Mouse (Mus musculus) testis, postnatal 10 days (tissue): ENCODE data around the gene Narfl.
A peak's percentile ranks its signal among the peaks of the same experiment; 100 is the strongest.

Experiments
- DNase-seq: peaks from one replicate; pipeline ENCODE4 v3.0.0; 2021; ENCODE audit warnings: low spot score

Narfl gene

GRCm38 (mm10) chr17:25830200-25830753 is 56.7 kb downstream of the Narfl start:
- no peak for DNase-seq

- DNase-seq = no peak
Observed at GRCm38 (mm10) chr17:25830806-25831431, 57.3 kb downstream of the Narfl start.

GRCm38 (mm10) chr17:25831451-25832281 is 58.1 kb downstream of the Narfl start:
- peak; percentile 70 for DNase-seq

DNA sequence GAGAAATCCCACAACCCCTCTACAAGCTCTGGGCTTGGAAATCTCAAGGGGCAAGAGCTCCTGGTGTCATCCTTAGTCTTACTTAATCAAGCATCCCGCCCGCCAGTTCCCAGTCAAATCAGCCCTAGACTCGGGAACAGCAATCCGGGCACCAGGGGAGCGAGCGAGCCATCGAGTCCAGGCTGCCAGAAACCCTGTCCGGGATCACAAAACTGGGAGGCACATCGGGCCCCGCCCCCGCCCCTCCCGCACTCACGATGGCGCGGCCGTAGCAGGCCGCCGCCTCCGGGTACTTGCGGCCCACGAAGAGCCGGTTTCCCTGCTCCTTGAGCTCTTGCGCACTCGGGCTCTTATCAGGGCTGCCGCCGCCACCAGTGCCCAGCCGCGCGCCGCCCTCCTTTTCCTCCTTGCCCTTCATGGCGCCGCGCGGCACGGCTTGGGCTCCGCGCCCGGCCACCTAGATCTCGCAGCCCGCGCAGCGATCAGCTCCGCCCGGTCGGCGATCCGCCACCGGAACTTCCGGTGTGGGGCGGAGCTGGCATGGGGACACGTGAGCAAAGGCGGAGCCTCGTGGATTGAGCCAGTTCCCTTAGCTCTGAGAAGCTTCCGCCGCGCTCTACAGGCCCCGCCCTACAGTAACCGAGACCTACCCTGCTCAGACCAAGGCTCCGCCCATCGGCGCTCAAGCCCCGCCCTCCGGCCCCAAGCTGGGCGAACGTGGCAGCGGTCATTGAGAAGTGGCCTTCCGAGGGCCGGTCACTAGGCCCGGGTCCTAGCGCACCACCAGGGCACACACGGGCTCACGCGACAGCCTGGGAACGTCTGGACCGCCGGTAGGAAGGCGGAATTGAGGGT is 59.1 kb downstream of the Narfl start:
- DNase-seq = peak; percentile 100
